ENCODE assay signal across 7 mouse cellular contexts in the genomic region with DNA sequence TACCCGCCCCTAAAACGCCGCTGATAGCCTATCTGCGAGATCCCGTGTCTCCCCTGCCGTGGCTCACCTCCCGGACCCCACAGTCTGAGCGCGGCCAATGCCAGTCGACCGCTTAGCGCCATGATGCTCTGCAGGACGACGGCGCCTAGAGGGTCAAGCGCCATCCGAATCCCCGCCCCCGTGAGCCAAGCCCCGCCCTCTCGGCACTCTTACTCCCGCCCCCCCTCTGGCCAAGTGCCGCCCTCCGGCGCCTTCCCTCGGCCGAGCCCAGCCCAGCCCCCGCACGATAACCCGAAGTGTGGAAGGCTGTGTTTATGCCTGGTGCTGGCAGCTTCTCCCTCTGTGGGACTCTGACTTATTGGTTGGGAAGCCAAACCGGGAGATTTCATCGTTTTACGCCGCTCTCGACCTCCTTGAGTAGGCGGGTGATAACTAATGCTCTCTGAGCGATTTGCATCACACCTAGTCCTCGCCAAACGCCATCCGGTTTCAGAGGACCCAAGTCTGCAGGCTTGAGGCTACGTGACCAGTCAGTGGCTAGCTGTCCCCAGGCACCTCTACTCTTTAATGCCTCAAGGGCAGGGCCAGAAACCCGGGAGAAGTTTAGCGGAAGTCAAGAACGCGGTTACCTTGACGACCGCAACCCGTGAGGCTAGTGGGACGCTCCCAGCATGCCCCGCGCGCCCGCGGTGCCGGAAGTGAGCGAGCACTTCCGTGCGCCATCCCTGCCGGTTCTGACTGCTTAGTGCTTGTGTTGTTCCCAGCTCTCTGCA. TPM values are rescaled to one million over a fixed set of nuclear protein-coding genes. Genes with fewer than 3 reads are reported as not detected.
A peak's percentile ranks its signal among the peaks of the same experiment; 100 is the strongest.
DNase-seq lines count a peak whose midpoint lies in the region; ATAC-seq lines count a peak whose summit lies in the region.

A gene (plus strand): TSS at position 273 of the 773 bp plus-strand sequence.
A gene (minus strand): TSS at position 614 of the 773 bp plus-strand sequence.

- H3K27me3 ChIP-seq in embryonic facial prominence, embryonic 10.5 days (replicated peaks; ENCODE audit: low read depth, poor library complexity, severe bottlenecking): no peaks in the 10 kb centered on the region
- H3K27me3 ChIP-seq in limb, embryonic 10.5 days (ENCODE audit: low read depth, poor library complexity, severe bottlenecking): no peaks in the 10 kb centered on the region
- no peaks in the 10 kb centered on the region for H3K27me3 ChIP-seq in midbrain, embryonic 13.5 days

- peak within 1 kb of the TSS; percentile 98 for H3K4me3 ChIP-seq in embryonic facial prominence, embryonic 10.5 days
- H3K4me3 ChIP-seq in limb, embryonic 10.5 days: peak within 1 kb of the TSS; percentile 91
- peak within 1 kb of the TSS; percentile 78 for H3K4me3 ChIP-seq in midbrain, embryonic 13.5 days (replicated peaks)

- peak within 1 kb of the TSS; percentile 88 for H3K27ac ChIP-seq in embryonic facial prominence, embryonic 10.5 days (replicated peaks)
- peak within 1 kb of the TSS; percentile 90 for H3K27ac ChIP-seq in limb, embryonic 10.5 days
- peak within 1 kb of the TSS; percentile 90 for H3K27ac ChIP-seq in midbrain, embryonic 13.5 days

- peak within 1 kb of the TSS; percentile 78 for H3K4me2 ChIP-seq in midbrain, embryonic 13.5 days (replicated peaks)

- peaks cover 23% of the 10 kb centered on the region for H3K4me1 ChIP-seq in embryonic facial prominence, embryonic 10.5 days
- H3K4me1 ChIP-seq in limb, embryonic 10.5 days: peaks cover 16% of the 10 kb centered on the region
- H3K4me1 ChIP-seq in midbrain, embryonic 13.5 days (replicated peaks): peaks cover 23% of the 10 kb centered on the region

- peak within 1 kb of the TSS; percentile 85 for H3K9ac ChIP-seq in midbrain, embryonic 13.5 days (replicated peaks)

- peak; percentile 97 for DNase-seq in adrenal gland, postnatal 10 days
- DNase-seq in embryonic facial prominence, embryonic 10.5 days (ENCODE audit: low spot score): peak; percentile 94
- DNase-seq in kidney, adult 11 months: peak; percentile 93
- peak; percentile 96 for DNase-seq in limb, embryonic 10.5 days (ENCODE audit: low spot score)
- DNase-seq in spleen, adult 12 weeks (ENCODE audit: low spot score): peak; percentile 91

- H3K36me3 ChIP-seq in embryonic facial prominence, embryonic 10.5 days (replicated peaks): peaks cover 43% of the 10 kb centered on the region
- H3K36me3 ChIP-seq in limb, embryonic 10.5 days: peaks cover 39% of the 10 kb centered on the region
- peaks cover 23% of the 10 kb centered on the region for H3K36me3 ChIP-seq in midbrain, embryonic 13.5 days

- peak; percentile 75 for ATAC-seq in granulocyte monocyte progenitor cell, adult 5-6 weeks (replicated peaks; ENCODE audit: poor library complexity, severe bottlenecking)
- ATAC-seq in midbrain, embryonic 13.5 days: peak; percentile 95

- under 1% methylated on average over 59 of the region's 59 CpGs for WGBS in embryonic facial prominence, embryonic 10.5 days
- WGBS in limb, embryonic 10.5 days: under 1% methylated on average over 59 of the region's 59 CpGs
- under 1% methylated on average over 59 of the region's 59 CpGs for WGBS in midbrain, embryonic 13.5 days

- H3K9me3 ChIP-seq in embryonic facial prominence, embryonic 10.5 days: no peaks in the 10 kb centered on the region
- H3K9me3 ChIP-seq in limb, embryonic 10.5 days (replicated peaks): no peaks in the 10 kb centered on the region
- no peaks in the 10 kb centered on the region for H3K9me3 ChIP-seq in midbrain, embryonic 13.5 days

RNA-seq across cellular contexts. Expression of the first gene that starts in this region (rescaled TPM):
- total RNA-seq in adrenal gland, postnatal 10 days (2021): 100 to 1,000 TPM; 106 to 112 TPM
- 332 TPM in 2 replicates for polyA plus RNA-seq in embryonic facial prominence, embryonic 10.5 days (2016; fragmentation: Nextera tagmentation; extraction: Ambion mirVana)
- total RNA-seq in granulocyte monocyte progenitor cell, adult 5-6 weeks (2014; fragmentation: Nextera tagmentation): 111 and 117 TPM in 2 replicates
- total RNA-seq in granulocyte monocyte progenitor cell, adult 5-6 weeks (2017): 229 and 237 TPM in 2 replicates
- 353 and 364 TPM in 2 replicates for polyA plus RNA-seq in limb, embryonic 10.5 days (2016; fragmentation: Nextera tagmentation; extraction: Ambion mirVana)
- polyA plus RNA-seq in midbrain, embryonic 13.5 days (2015; fragmentation: Nextera tagmentation; extraction: Ambion mirVana): 287 and 302 TPM in 2 replicates

RNA-seq across cellular contexts. Expression of the second gene that starts in this region (rescaled TPM):
- 10 to 100 TPM; 67.6 to 70.9 TPM for total RNA-seq in adrenal gland, postnatal 10 days (2021)
- 22.6 and 24.5 TPM in 2 replicates for polyA plus RNA-seq in embryonic facial prominence, embryonic 10.5 days (2016; fragmentation: Nextera tagmentation; extraction: Ambion mirVana)
- 66.7 and 71.3 TPM in 2 replicates for total RNA-seq in granulocyte monocyte progenitor cell, adult 5-6 weeks (2014; fragmentation: Nextera tagmentation)
- total RNA-seq in granulocyte monocyte progenitor cell, adult 5-6 weeks (2017): 28.7 and 32.7 TPM in 2 replicates
- polyA plus RNA-seq in limb, embryonic 10.5 days (2016; fragmentation: Nextera tagmentation; extraction: Ambion mirVana): 25.4 and 27.6 TPM in 2 replicates
- polyA plus RNA-seq in midbrain, embryonic 13.5 days (2015; fragmentation: Nextera tagmentation; extraction: Ambion mirVana): 40.7 and 42.1 TPM in 2 replicates

Comparison
In these comparisons a context has a peak if more than half of its experiments do, and no peak if none do; other contexts are left out.
1. Peak in every context shown above with its lines: DNase-seq, ATAC-seq, H3K4me3 ChIP-seq and H3K27ac ChIP-seq.